Mouse (Mus musculus) large intestine, adult 2 months (tissue): ENCODE data around the gene Elane. TPM values are rescaled to one million over a fixed set of nuclear protein-coding genes. Genes with fewer than 3 reads are reported as not detected.

Source experiments
- DNase-seq: peaks from one replicate; pipeline ENCODE4 v3.0.0-alpha.2; 2012; ENCODE audit warnings: low read depth, low spot score
- WGBS: fragments of 180-500 bp; shearing (Covaris S2); methylation state at CpG from one replicate; pipeline ENCODE4 v1.1.7; 2018; 5-methylcytosine and 5-hydroxymethylcytosine counted together
- polyA plus RNA-seq: library from polyadenylated mRNA; depleted of rRNA; stranded (reverse); fragments of >200 nt; gene quantifications from 2 replicates; pipeline ENCODE4 v1.2.3, GENCODE M21; 2012

Gene Elane
- polyA plus RNA-seq, 1 experiment = not detected

DNA sequence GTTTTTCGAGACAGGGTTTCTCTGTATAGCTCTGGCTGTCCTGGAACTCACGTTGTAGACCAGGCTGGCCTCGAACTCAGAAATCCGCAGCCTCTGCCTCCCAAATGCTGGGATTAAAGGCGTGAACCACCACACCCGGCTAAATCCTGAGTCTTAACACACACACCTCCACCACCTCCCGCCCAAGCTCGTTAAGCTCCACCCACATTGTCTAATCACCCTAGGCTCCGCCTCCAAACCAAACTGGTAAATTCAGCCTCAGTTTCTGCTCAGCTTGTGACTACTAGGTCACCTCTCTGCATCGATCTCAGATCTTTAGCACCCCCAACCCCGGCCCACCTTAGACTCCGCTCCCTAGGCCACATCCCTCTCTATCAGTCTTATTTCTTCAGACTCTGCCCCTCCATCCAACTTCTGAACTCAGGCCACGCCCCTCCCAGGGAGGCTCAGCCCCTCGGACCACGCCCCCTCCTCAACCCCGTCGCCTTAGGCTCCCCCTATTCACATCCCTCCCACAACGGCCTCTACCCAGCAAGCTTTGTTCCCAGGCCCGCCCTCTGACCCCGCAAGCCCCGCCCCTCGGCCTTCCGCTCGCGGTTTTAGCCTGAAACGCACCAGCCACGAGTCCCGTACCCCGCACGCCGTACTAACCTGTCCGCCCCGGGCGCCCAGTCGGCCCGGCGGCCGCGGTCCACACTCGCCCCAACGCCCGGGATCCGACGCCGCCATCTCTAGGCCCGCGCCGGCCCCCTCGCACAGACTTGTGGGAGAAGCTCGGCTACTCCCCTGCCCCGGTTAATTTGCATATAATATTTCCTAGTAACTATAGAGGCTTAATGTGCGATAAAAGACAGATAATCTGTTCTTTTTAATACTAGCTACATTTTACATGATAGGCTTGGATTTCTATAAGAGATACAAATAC lies 22.4 kb downstream of the Elane start, which contains the start of gene Med16:
Gene Med16 (minus strand): TSS at position 757 of the 925 bp plus-strand sequence.
- WGBS = 1% methylated on average over 52 of the region's 52 CpGs
- DNase-seq = no peak

DNA sequence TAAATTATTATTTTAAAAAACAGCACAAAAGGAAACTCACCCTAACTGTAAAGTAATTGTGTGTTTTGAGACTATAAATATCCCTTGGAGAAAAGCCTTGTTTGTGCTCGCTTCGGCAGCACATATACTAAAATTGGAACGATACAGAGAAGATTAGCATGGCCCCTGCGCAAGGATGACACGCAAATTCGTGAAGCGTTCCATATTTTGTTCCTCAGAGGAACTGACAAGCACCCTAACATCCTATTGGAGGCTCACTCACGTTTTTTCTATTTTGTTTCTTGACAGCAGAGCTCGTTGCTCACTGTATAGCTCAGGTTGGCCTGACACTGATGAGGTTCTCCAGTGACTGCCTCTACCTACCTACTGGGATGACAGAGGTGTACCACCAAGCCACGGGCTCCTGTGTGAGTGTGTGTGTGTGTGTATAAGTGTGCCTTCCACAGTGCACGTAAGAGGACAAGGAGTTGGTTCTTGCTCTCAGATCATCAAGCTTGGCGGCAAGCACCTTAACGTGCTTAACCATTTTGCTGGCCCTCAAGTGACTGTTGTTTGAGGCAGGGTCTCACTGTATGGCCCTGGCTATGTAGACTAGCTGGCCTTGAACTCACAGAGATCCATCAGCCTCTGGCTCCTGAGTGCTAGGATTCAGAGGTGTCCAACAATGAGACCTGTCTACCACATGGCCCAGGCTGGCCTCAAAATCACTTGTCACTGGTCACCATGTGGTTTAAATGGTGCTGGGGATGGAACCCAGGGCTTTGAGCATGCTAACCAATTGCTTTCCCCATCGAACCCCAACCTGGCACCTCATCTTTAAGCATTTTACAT lies 23.3 kb downstream of the Elane start:
- DNase-seq = no peak
- WGBS = 22% methylated on average over 14 of the region's 14 CpGs

DNA sequence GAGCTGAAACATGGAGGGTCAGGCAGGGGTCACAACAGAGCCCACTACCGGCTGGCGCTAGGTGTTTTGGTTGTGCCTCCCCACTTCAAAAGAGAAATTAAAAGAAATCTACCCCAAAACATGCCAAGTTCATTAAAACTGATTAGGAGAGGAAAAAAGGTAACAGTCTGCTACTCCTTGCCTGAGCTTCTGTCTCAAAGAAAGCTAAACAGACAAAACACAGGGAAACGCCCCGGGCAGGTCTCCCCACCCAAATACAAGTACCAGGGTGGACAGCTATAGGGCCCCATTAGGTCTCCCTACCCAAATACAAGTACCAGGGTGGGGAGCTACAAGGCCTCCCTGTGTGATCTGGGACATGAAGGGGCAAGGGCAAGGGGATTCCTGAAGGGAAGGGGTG lies 24.5 kb downstream of the Elane start, which contains the start of gene Gm26602:
Gene Gm26602 (plus strand): TSS at position 301 of the 400 bp plus-strand sequence.
- no peak for DNase-seq
- WGBS = 94% methylated on average over 4 of the region's 4 CpGs

GRCm38 (mm10) chr10:79912412-79912811 lies 26.4 kb downstream of the Elane start:
- no peak for DNase-seq
- 72% methylated on average over 20 of the region's 20 CpGs for WGBS

- no peak for DNase-seq
- 36% methylated on average over 11 of the region's 11 CpGs for WGBS
These were observed 28.3 kb downstream of the Elane start for GRCm38 (mm10) chr10:79914131-79914947.

DNA sequence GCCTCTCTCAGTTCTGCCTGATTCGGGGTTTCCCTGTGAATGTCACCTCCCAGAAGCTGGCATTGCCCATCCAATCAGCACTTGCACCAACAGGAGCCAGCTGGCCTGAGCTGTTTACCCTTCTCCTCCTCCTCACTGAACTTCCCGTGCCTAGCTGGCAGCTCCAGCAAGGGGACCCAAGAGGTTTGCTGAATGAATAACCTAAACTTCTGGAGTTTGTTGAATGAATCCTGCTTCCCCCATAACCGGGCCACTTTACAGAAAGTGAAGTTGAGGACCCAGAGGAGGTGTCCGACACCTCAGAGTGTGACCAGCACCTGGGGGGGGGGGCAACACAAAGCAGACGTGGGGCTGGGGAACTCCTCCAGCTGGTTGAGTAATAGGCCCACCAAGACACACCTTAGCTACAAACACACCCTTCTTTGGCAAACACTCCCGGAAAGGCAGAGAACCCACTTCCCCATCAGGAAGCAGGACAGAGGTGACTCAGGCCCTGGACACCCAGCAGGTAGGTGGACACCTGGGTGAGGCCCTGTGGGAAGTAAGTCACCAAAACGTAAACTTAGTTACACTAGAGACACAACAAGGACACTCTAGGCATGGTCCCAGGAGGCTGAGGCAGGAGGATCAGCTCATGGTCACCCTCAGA lies 29.0 kb downstream of the Elane start:
- 21% methylated on average over 7 of the region's 7 CpGs for WGBS
- no peak for DNase-seq

- WGBS = 5% methylated on average over 8 of the region's 8 CpGs
- no peak for DNase-seq
These were observed 30.0 kb downstream of the Elane start for GRCm38 (mm10) chr10:79916081-79916480.

- DNase-seq = no peak
- 2% methylated on average over 42 of the region's 42 CpGs for WGBS
These were observed 30.9 kb downstream of the Elane start, which contains the start of gene Kiss1r for GRCm38 (mm10) chr10:79916808-79917531. TSS of gene Kiss1r (plus strand) at chr10:79916971.

GRCm38 (mm10) chr10:79917532-79918100 lies 31.6 kb downstream of the Elane start:
- no peak for DNase-seq
- 80% methylated on average over 5 of the region's 5 CpGs for WGBS

GRCm38 (mm10) chr10:79918231-79919078 lies 32.4 kb downstream of the Elane start:
- DNase-seq = no peak
- 62% methylated on average over 35 of the region's 35 CpGs for WGBS

DNA sequence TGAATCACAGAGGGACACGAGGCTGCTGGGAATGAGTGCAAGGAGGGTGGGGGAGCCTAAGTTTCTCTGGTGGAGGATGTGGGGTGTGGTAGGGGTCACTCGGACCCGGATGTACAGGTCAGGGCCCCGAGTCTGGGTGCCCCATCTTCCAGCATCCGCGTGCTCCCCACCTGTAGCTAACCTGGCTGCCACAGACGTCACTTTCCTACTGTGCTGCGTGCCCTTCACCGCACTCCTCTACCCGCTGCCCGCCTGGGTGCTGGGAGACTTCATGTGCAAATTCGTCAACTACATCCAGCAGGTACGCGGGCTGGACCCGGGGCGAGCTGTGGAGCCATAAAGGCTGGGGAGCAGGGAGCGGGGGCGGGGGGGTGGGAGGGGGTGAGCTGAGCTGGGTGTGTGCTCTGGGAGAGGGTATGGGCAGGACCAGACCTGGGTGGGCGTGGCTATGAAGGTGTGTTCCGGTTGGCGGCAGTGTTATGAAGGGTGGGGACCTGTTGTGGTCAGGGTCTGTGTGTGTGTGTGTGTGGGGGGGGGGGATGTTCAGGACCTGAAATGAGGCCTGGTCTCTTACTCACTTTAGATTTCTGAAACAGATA lies 33.3 kb downstream of the Elane start:
- 20% methylated on average over 21 of the region's 21 CpGs for WGBS
- no peak for DNase-seq

- 44% methylated on average over 26 of the region's 26 CpGs for WGBS
- DNase-seq = no peak
These were observed 34.2 kb downstream of the Elane start for GRCm38 (mm10) chr10:79920056-79920890.

GRCm38 (mm10) chr10:79920958-79921535 lies 35.0 kb downstream of the Elane start, which contains the start of gene R3hdm4:
TSS of gene R3hdm4 (minus strand) at chr10:79921208.
- WGBS = 10% methylated on average over 41 of the region's 41 CpGs
- no peak for DNase-seq

DNA sequence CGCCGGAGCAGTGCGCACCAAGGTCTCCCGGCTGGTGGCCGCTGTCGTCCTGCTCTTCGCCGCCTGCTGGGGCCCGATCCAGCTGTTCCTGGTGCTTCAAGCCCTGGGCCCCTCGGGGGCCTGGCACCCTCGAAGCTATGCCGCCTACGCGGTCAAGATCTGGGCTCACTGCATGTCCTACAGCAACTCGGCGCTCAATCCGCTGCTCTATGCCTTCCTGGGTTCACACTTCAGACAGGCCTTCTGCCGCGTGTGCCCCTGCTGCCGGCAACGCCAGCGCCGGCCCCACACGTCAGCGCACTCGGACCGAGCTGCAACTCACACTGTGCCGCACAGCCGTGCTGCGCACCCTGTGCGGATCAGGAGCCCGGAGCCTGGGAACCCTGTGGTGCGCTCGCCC lies 35.5 kb downstream of the Elane start:
- no peak for DNase-seq
- 29% methylated on average over 34 of the region's 34 CpGs for WGBS

DNA sequence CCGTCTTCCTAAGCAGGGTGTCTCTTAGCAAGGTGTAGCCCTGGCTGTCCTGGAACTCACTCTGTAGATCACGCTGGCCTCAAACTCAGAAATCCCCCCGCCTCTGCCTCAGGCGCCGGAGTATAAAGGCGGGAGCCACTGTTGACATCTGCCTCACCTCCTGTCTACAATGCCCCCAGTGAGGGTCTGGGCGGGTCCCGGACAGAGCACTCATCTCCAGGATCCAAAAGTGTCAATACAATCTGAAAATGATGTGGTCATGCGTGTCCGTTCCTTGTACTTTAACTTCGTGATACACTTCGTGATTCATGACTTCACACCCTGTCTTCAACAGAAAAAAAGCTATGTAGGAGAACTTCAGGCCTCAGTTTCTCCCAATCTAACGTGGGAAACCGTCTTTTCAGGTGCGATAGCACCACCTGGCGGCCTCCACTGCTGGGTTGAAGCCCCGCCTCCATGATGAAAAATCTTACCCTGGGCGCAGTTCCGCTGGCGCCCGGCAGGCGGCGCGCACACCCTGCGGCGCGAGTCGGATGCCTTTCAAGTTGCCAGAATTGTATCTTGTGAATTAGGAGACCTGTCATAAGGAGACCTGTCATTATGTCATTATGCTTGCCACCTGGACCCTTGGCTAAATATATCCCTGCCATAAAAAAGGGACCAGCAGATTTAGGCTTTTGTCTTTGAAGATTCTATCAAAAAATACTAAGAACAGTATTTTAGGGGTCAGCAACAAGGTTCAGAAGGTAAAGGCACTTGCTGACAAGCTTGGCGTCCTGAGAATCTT lies 39.1 kb downstream of the Elane start:
- WGBS = 12% methylated on average over 29 of the region's 29 CpGs

More for the DNA sequence above, 39.1 kb downstream of the Elane start:
- no peak for DNase-seq
